Mouse (Mus musculus) liver, postnatal 0 days (tissue): ENCODE measurements around the gene Smarcd3. TPM values are rescaled to one million over a fixed set of nuclear protein-coding genes. Genes with fewer than 3 reads are reported as not detected.

Source experiments
- ATAC-seq: fragments of 200-750 bp; cut with Nextera tagmentation; 2 replicates; pipeline ENCODE4 v1.8.0; 2017; ENCODE audit warnings: mild to moderate bottlenecking, moderate library complexity
- DNase-seq: peaks from one replicate; pipeline ENCODE4 v3.0.0-alpha.2; 2016
- H3K27ac ChIP-seq: fragments of 300-500 bp; sonication (generic); 2 replicates; pipeline ENCODE4 v1.5.1; 2014; ENCODE audit warnings: antibody characterized with exemption, moderate library complexity, mild to moderate bottlenecking, low read depth
- H3K27me3 ChIP-seq: fragments of 300-500 bp; sonication (generic); 2 replicates; pipeline ENCODE4 v1.6.1; 2014; ENCODE audit warnings: low read length, control low read depth, mixed read lengths; ENCODE audit not compliant: insufficient read depth
- H3K36me3 ChIP-seq: fragments of 300-500 bp; sonication (generic); replicated peaks from 2 replicates; pipeline ENCODE4 v1.6.1; 2014; ENCODE audit warnings: mild to moderate bottlenecking, control low read depth, low read length, moderate library complexity, mixed read lengths; ENCODE audit not compliant: insufficient read depth
- H3K4me1 ChIP-seq: fragments of 300-500 bp; sonication (generic); 2 replicates; pipeline ENCODE4 v1.6.1; 2014; ENCODE audit warnings: antibody characterized with exemption, mild to moderate bottlenecking, control low read depth; ENCODE audit not compliant: insufficient read depth
- H3K4me2 ChIP-seq: fragments of 300-500 bp; sonication (generic); 2 replicates; pipeline ENCODE4 v1.6.1; 2014; ENCODE audit warnings: low read depth, mild to moderate bottlenecking, low read length, moderate library complexity, mixed read lengths
- H3K4me3 ChIP-seq: fragments of 300-500 bp; sonication (generic); 2 replicates; pipeline ENCODE4 v1.5.1; 2014; ENCODE audit warnings: low read depth, low read length
- H3K9ac ChIP-seq: fragments of 300-500 bp; sonication (generic); replicated peaks from 2 replicates; pipeline ENCODE4 v1.6.1; 2014; ENCODE audit warnings: mild to moderate bottlenecking, moderate library complexity
- H3K9me3 ChIP-seq: fragments of 300-500 bp; sonication (generic); 2 replicates; pipeline ENCODE4 v1.6.1; 2016; ENCODE audit warnings: mild to moderate bottlenecking, control low read depth, low read length, mixed read lengths
- CTCF ChIP-seq: sonication (generic); IDR thresholded peaks from 2 replicates; pipeline ENCODE4 v1.5.1; 2016; ENCODE audit warnings: antibody characterized with exemption, low read depth
- EP300 ChIP-seq: IDR thresholded peaks from 2 replicates; pipeline ENCODE4 v1.6.1; 2016; ENCODE audit warnings: antibody characterized with exemption, low read depth, mild to moderate bottlenecking
- WGBS: fragments of 180-500 bp; shearing (Covaris S2); extraction: QIAGEN DNeasy Blood & Tissue Kit; methylation state at CpG from one replicate; pipeline ENCODE4 v1.1.7; 2014; ENCODE audit not compliant: insufficient replicate concordance; 5-methylcytosine and 5-hydroxymethylcytosine counted together
- polyA plus RNA-seq: library from polyadenylated mRNA; unstranded; fragments of >200 nt; fragmentation: Nextera tagmentation; extraction: Ambion mirVana; gene quantifications from 2 replicates; pipeline ENCODE4 v1.2.1, GENCODE M21; 2015

Gene Smarcd3
- polyA plus RNA-seq, 1 experiment from 2014 or later: 0.80 TPM

DNA sequence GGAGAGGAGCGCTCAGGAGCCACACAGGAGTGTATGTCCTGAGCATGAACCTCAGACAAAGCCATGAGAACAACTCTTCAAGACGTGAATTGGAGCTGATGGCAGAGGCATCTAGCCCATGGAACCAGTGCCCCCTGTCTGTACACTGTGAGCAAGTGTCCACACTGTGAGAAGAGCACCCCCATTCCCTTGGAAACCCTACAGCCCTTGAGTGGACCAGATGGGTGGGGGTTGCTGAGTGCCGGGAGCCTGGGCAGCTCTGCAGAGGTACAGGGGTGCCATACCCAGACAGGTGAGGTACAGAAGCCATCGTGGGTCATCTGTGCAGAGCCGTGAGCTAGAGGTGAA, 11.9 kb downstream of the Smarcd3 start:
- Histone ChIP-seq H3K4me1 (no peaks in the 10 kb centered on the region), H3K9ac (no peak overlapping the region), H3K9me3 (no peaks in the 10 kb centered on the region), H3K4me3 (no peak overlapping the region), H3K27ac (no peak overlapping the region), H3K4me2 (no peak overlapping the region), H3K36me3 (no peaks in the 10 kb centered on the region), H3K27me3 (0 out of 2 replicates have a peak, but pooled peaks cover 12% of the 10 kb centered on the region)
- ATAC-seq (no peak), DNase-seq (no peak)
- no peak for TF ChIP-seq CTCF
- TF ChIP-seq EP300: no peak
- 69% methylated on average over 5 of the region's 5 CpGs for WGBS

DNA sequence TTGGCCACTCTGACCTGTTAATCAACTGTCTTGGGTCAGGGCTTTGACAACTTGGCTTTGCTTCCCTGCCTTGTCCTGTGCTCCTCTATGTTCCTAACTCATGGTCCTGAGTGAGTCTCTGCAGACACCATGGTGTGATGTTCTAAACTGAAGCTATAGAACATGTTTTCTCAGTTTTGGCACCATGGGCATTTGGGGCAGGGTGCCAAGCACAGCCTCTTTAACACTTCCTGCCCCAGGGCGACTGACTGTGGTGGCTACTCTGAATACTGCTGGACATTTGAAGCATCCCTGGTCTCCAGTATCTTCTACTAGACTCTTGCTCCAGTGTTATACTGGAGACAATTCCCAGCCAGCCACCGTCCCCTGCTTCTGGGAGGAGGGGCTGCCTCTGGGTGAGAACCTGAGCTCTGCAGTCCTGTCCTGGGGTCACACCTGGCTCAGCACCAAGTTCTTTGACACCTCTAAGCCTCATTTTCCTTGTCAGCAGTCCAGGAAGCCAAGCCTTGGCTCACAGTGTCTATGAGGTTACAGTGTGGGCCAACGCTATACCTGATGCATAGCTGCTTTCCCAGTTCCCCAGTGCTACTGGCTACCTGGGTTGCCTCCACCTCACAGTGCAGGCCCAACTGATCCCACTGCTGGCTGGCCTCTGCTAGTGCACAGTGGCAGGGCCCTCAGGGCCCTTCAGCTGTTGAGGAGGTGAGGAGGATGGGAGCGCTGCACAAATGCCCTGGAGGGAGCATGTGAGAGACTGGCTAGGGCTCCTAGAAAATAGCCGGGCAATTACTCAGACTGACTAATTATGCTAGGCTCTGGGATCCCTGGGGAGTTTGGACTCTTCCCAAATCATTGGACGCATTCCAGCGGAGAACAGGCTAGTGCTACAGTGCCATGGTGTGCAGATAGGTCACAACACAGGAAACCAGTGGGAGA, 12.6 kb downstream of the Smarcd3 start:
- no peaks in the 10 kb centered on the region for H3K36me3 ChIP-seq
- no peak for ATAC-seq
- H3K4me3 ChIP-seq: no peak overlapping the region
- no peak for DNase-seq
- WGBS: 67% methylated on average over 7 of the region's 7 CpGs
- H3K9ac ChIP-seq: no peak overlapping the region
- H3K27ac ChIP-seq: no peak overlapping the region
- no peaks in the 10 kb centered on the region for H3K9me3 ChIP-seq
- no peaks in the 10 kb centered on the region for H3K4me1 ChIP-seq
- peaks cover 13% of the 10 kb centered on the region; the same call in 1 of the 2 replicates for H3K27me3 ChIP-seq
- no peak overlapping the region for H3K4me2 ChIP-seq
- TF ChIP-seq CTCF: no peak
- no peak for TF ChIP-seq EP300

DNA sequence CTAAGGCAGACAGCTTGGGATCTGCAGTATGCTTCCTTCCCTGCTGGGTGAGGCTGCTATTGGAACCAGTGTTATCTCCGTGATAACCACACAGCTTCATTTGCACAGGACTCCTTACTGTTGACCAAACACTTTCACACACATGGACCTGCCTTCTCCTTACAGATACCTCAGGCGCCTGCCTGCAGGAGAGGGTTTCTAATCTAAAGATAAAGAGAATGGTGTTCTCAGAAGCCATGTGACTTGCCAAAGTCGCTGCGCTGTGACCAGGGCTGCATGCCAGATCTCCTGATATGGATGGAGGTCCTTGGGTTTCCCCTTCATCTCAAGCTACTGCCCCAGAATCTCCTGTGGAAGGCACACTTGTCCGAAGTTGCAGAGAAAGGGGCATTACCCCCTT, 14.8 kb downstream of the Smarcd3 start:
- peaks cover 5% of the 10 kb centered on the region; the same call in 1 of the 2 replicates for H3K4me1 ChIP-seq
- DNase-seq (no peak), ATAC-seq (no peak)
- H3K27me3 ChIP-seq: peaks cover 34% of the 10 kb centered on the region
- no peak for TF ChIP-seq CTCF
- no peak overlapping the region for H3K4me3 ChIP-seq
- no peaks in the 10 kb centered on the region for H3K36me3 ChIP-seq
- no peak overlapping the region for H3K4me2 ChIP-seq
- H3K9ac ChIP-seq: no peak overlapping the region
- no peak overlapping the region for H3K27ac ChIP-seq
- 27% methylated on average over 5 of the region's 5 CpGs for WGBS
- no peaks in the 10 kb centered on the region for H3K9me3 ChIP-seq

DNA sequence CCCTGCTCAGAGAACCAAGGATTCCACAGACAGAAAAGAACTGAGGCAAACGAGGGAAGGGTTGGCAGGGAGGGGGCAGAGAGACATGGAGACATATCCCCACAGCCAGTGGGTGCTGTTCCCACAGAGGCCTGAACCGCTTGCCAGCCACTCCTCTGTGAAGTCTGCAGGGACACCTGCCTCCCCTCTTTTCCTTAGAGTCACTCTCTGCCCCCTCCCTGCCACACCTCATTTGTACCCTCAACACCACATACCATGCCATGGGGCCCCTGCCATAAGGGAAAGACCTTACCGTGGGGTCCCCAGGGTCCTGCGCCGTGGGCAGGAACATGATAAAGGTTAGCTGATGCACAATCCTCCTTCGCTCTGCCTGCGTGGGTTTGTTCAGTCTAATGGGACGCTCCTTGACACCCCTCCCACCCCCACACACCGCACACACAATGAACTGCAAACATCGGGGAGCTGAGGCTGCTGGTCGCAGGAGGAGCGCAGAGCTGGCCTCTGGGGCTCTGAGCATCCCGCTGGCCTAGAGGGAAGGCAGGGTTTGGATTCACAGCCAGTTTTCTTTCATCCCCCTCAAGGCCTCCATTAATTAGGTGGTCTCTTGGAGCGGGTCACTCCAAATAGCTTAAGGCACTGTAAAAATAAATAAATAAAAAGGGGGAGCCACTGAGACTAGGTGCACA, 18.1 kb downstream of the Smarcd3 start:
- peaks cover 65% of the 10 kb centered on the region for H3K27me3 ChIP-seq
- no peak overlapping the region for H3K4me2 ChIP-seq
- TF ChIP-seq CTCF: no peak
- TF ChIP-seq EP300: no peak
- 53% methylated on average over 14 of the region's 14 CpGs for WGBS
- H3K27ac ChIP-seq: no peak overlapping the region
- H3K4me1 ChIP-seq: peaks cover 22% of the 10 kb centered on the region
- H3K9ac ChIP-seq: no peak overlapping the region
- no peak overlapping the region for H3K4me3 ChIP-seq
- ATAC-seq: no peak
- no peak for DNase-seq
- no peaks in the 10 kb centered on the region for H3K9me3 ChIP-seq
- no peaks in the 10 kb centered on the region for H3K36me3 ChIP-seq

DNA sequence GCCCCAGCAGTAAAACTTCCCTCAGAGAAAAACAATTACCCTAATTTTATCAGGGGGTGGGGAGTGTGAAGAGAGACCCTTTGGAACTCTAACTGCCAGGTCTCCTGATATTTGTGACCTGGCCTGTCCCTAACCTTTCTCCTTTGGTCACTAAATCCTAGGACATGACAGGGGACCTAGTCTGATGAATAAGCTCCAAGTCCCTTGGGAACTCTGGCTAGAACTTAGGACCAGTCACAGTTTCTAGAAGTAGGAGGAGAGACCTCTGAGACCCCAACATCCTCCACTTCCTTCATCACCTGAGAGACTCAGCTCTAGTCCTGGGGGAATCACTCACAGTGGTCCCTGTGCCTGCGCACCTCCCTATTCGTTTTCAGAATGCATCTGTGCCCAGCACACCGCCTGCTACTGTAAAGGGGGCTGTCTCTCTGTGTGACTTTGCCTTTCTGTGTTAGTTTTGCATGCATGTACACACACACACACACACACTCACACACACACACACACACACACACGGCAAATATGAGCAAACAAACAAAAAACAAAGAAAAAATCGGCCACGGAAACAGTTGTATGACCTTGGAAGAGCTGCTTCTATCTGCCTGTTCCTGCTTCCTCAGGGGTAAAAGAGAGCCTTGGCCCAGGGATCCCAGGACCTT, 18.8 kb downstream of the Smarcd3 start:
- Histone ChIP-seq H3K27ac (no peak overlapping the region), H3K4me1 (peaks cover 22% of the 10 kb centered on the region), H3K9me3 (no peaks in the 10 kb centered on the region), H3K4me2 (peak overlapping the region; percentile 74), H3K9ac (no peak overlapping the region), H3K27me3 (peaks cover 72% of the 10 kb centered on the region), H3K4me3 (no peak overlapping the region), H3K36me3 (no peaks in the 10 kb centered on the region)
- DNase-seq (no peak), ATAC-seq (no peak)
- 25% methylated on average over 6 of the region's 6 CpGs for WGBS
- TF ChIP-seq EP300 (no peak), CTCF (no peak)

DNA sequence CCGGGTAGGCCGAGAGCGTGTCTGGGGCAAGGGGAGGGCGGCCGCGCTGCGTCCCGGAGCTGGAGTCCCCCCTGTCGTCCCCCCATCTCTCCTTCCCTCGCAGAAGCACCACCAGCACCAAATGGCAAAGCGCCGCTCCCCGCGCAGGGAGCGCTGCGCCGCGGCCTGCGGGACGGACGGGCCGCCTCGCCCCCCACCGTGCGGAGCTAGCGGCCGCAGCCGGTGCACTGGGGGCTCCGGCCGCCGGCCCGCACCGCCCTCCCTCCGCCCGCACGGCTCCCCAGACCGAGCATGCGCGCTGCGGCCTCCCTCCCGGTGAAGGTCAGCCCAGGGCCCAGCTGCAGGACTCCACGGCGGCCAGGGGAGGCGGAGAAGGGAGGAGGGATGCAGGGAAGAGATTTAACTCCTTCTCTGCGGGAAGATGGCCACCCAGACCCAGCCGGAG, 19.5 kb downstream of the Smarcd3 start:
- H3K4me3 ChIP-seq: peak overlapping the region; percentile 56
- peak; percentile 35 for TF ChIP-seq CTCF
- no peak for TF ChIP-seq EP300
- no peaks in the 10 kb centered on the region for H3K9me3 ChIP-seq
- peak; percentile 82 for ATAC-seq
- no peaks in the 10 kb centered on the region for H3K36me3 ChIP-seq
- WGBS: under 1% methylated on average over 23 of the region's 46 CpGs
- H3K9ac ChIP-seq: peak overlapping the region; percentile 34; the same call in 1 of the 2 replicates
- H3K4me1 ChIP-seq: peaks cover 22% of the 10 kb centered on the region
- H3K27me3 ChIP-seq: peaks cover 78% of the 10 kb centered on the region
- no peak overlapping the region for H3K27ac ChIP-seq
- DNase-seq: peak; percentile 77
- H3K4me2 ChIP-seq: peak overlapping the region; percentile 74
